Mouse (Mus musculus) embryo, embryonic 9.5 days (tissue): Measurements from ENCODE around the gene Ppp1r9b.
A peak's percentile ranks its signal among the peaks of the same experiment; 100 is the strongest.

Experiments used
- DNase-seq: peaks from one replicate; pipeline ENCODE4 v3.0.0-alpha.2; 2017; ENCODE audit errors: extremely low spot score

The Ppp1r9b gene

GRCm38 (mm10) chr11:94976199-94976598 lies 14.6 kb upstream of the Ppp1r9b start, which contains the start of gene Sgca:
Gene Sgca (minus strand): TSS chr11:94976327.
- no peak for DNase-seq

- no peak for DNase-seq
Observed at GRCm38 (mm10) chr11:94978178-94978915, 12.5 kb upstream of the Ppp1r9b start.

GRCm38 (mm10) chr11:94978947-94979346 lies 11.9 kb upstream of the Ppp1r9b start:
- peak; percentile 98 for DNase-seq

- no peak for DNase-seq
Observed at GRCm38 (mm10) chr11:94979462-94980179, 11.2 kb upstream of the Ppp1r9b start.

- DNase-seq, result no peak
Observed at GRCm38 (mm10) chr11:94985140-94985539, 5.7 kb upstream of the Ppp1r9b start.

- DNase-seq, result no peak
Observed at GRCm38 (mm10) chr11:94985822-94986221, 5.0 kb upstream of the Ppp1r9b start.

- DNase-seq, result no peak
Observed at GRCm38 (mm10) chr11:94986435-94986834, 4.4 kb upstream of the Ppp1r9b start.

- DNase-seq, result no peak
Observed at GRCm38 (mm10) chr11:94987341-94987740, 3.5 kb upstream of the Ppp1r9b start.

- no peak for DNase-seq
Observed at GRCm38 (mm10) chr11:94987851-94988250, 3.0 kb upstream of the Ppp1r9b start.

GRCm38 (mm10) chr11:94988780-94989561 lies 1.9 kb upstream of the Ppp1r9b start:
- DNase-seq, result no peak

GRCm38 (mm10) chr11:94989562-94990017 lies 1.2 kb upstream of the Ppp1r9b start:
- peak; percentile 89 for DNase-seq

GRCm38 (mm10) chr11:94990102-94990748 lies 610 bp upstream of the Ppp1r9b start:
- DNase-seq, result no peak

GRCm38 (mm10) chr11:94991641-94992479 lies 1.0 kb downstream of the Ppp1r9b start:
- peak; percentile 50 for DNase-seq

GRCm38 (mm10) chr11:94992480-94992753 lies 1.6 kb downstream of the Ppp1r9b start:
- DNase-seq, result no peak

- peak; percentile 46 for DNase-seq
Observed at GRCm38 (mm10) chr11:94992754-94993606, 2.1 kb downstream of the Ppp1r9b start.

- DNase-seq, result no peak
Observed at GRCm38 (mm10) chr11:94994208-94994814, 3.5 kb downstream of the Ppp1r9b start.

- no peak for DNase-seq
Observed at GRCm38 (mm10) chr11:94994947-94995772, 4.3 kb downstream of the Ppp1r9b start.

GRCm38 (mm10) chr11:94996101-94996500 lies 5.3 kb downstream of the Ppp1r9b start:
- DNase-seq, result no peak

GRCm38 (mm10) chr11:94996984-94997383 lies 6.1 kb downstream of the Ppp1r9b start:
- DNase-seq, result no peak
